Mouse (Mus musculus) embryonic facial prominence, embryonic 10.5 days (tissue): Measurements from ENCODE around the gene Gm36864. TPM values are rescaled to one million over a fixed set of nuclear protein-coding genes. Genes with fewer than 3 reads are reported as not detected.
"Not testable (repeated sequence)": the region's sequence is repeated elsewhere in the genome, so short reads cannot be mapped to it uniquely, and the experiment has no call there.

Experiments
- DNase-seq: peaks from one replicate; pipeline ENCODE4 v3.0.0-alpha.2; 2017; ENCODE audit warnings: low spot score
- H3K27ac ChIP-seq: fragments of 300-500 bp; sonication (generic); replicated peaks from 2 replicates; pipeline ENCODE4 v1.5.1; 2016; ENCODE audit warnings: mild to moderate bottlenecking
- H3K27me3 ChIP-seq: fragments of 300-500 bp; sonication (generic); replicated peaks from 2 replicates; pipeline ENCODE4 v1.6.1; 2016; ENCODE audit warnings: low read depth, mild to moderate bottlenecking; ENCODE audit not compliant: poor library complexity, severe bottlenecking
- H3K36me3 ChIP-seq: fragments of 300-500 bp; sonication (generic); replicated peaks from 2 replicates; pipeline ENCODE4 v1.6.1; 2016; ENCODE audit warnings: mild to moderate bottlenecking, moderate library complexity
- H3K4me1 ChIP-seq: fragments of 300-500 bp; sonication (generic); 2 replicates; pipeline ENCODE4 v1.6.1; 2016
- H3K4me3 ChIP-seq: fragments of 300-500 bp; sonication (generic); 2 replicates; pipeline ENCODE4 v1.5.1; 2016; ENCODE audit warnings: mild to moderate bottlenecking, moderate library complexity
- H3K9me3 ChIP-seq: fragments of 300-500 bp; sonication (generic); 2 replicates; pipeline ENCODE4 v1.6.1; 2016; ENCODE audit warnings: mild to moderate bottlenecking
- WGBS: fragments of 180-500 bp; shearing (Covaris S2); methylation state at CpG from one replicate; pipeline ENCODE4 v1.1.7; 2016; 5-methylcytosine and 5-hydroxymethylcytosine counted together
- polyA plus RNA-seq: library from polyadenylated mRNA; unstranded; fragments of >200 nt; fragmentation: Nextera tagmentation; extraction: Ambion mirVana; gene quantifications from 2 replicates; pipeline ENCODE4 v1.2.1, GENCODE M21; 2016

Gene Gm36864
- 0.10 TPM in 1 of 2 replicates, not detected in the other for polyA plus RNA-seq

DNA sequence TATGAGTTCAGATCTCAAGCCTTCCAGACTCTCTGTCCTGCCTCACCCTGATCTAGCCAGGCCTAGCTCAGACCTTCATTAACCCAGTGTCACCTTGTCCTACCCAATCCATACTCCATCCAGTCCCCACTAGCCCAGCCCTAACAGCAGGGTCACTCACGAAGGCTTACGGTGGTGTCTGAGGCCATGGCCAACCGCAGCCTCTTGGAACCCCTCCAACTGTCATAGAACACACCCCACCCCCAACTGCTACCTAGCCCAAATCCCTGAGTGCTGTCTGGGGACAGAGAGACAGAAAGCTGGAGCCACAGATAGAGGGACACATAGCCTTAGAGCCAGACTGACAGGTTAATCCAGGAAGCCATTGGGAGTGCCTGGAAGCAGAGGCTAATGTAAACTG, at the start of gene Gm36864:
TSS of gene Gm36864 (plus strand) at position 269 of the 400 bp plus-strand sequence.
- Histone ChIP-seq H3K9me3 (no peaks in the 10 kb centered on the region), H3K27ac (no peak within 1 kb of the TSS), H3K4me3 (no peak within 1 kb of the TSS), H3K36me3 (no peaks in the 10 kb centered on the region), H3K27me3 (no peaks in the 10 kb centered on the region), H3K4me1 (no peaks in the 10 kb centered on the region)
- WGBS, result 78% methylated on average over 3 of the region's 3 CpGs
- no peak for DNase-seq

DNA sequence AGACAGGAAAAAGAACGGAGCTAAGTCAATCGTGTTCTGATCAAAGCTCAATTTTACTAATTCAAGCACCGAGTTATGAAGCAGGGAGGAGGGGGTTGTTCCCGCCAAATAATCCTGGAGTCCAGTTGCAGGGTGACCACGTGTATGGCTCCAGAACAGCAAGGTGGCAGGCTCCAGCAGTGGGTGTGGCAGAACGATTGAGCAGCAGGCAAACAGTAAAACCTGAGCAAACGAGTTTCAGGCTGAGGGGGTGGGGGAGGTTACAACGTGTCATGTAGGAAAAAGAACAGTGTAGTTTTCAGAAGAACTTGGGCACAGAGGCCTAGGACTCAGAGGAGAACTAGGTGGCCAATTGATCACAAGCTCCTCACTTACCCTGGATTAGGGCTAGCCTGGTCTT, 49.5 kb upstream of the Gm36864 start:
- H3K27me3 ChIP-seq, result not testable (repeated sequence)
- WGBS, result 70% methylated on average over 8 of the region's 8 CpGs

DNA sequence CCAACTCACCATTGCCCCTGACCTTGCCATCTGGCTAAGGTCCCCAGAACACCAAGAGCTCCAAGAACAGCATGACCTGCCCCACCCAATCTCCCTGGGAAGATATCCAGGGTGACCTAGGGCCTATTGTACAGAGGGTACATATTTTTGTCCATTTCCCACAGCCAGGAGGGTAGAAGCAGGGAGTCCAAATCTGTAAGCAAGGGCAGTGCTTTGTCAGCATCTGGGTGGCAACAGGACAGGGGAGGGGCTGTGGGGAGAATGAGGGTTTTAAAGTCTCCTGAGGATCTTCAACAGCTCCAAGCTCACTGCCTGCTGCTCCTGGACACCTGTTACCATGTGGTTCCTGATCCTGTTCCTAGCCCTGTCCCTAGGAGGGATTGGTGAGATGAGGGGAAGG, 48.0 kb upstream of the Gm36864 start, which contains the start of gene Klk1b24:
TSS of gene Klk1b24 (plus strand) at position 301 of the 400 bp plus-strand sequence.
- H3K4me3 ChIP-seq, H3K9me3 ChIP-seq, DNase-seq, H3K36me3 ChIP-seq, H3K27me3 ChIP-seq, H3K27ac ChIP-seq, H3K4me1 ChIP-seq: not testable (repeated sequence)

More for the DNA sequence above, 49.5 kb upstream of the Gm36864 start:
- not testable (repeated sequence) for H3K36me3 ChIP-seq, H3K9me3 ChIP-seq, H3K4me1 ChIP-seq, H3K4me3 ChIP-seq, H3K27ac ChIP-seq
- peak; percentile 4 for DNase-seq

- not testable (repeated sequence) for H3K27ac ChIP-seq, H3K36me3 ChIP-seq, H3K4me3 ChIP-seq, DNase-seq, H3K4me1 ChIP-seq, H3K9me3 ChIP-seq, H3K27me3 ChIP-seq
- 83% methylated on average over 1 of the region's 1 CpGs for WGBS
These were observed 42.5 kb upstream of the Gm36864 start for GRCm38 (mm10) chr7:44193466-44193865.

DNA sequence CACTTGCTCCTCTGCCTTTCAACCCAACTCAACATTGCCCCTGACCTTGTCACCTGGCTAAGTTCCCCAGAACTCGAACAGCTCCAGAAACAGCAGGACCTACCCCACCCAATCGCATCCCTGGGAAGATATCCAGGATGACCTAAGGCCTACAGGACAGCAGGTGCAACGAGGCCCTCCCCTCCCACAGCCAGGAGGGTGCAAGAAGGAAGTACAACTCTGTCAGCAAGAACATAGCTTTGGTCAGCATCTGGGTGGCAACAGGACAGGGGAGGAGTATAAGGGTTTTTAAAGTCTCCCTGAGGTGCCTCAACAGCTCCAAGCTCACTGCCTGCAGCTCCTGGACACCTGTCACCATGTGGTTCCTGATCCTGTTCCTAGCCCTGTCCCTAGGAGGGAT, 38.1 kb upstream of the Gm36864 start, which contains the start of gene Klk1b3:
TSS of gene Klk1b3 (plus strand) at position 301 of the 400 bp plus-strand sequence.
- Histone ChIP-seq H3K4me3 (no peak within 1 kb of the TSS), H3K27me3 (no peaks in the 10 kb centered on the region), H3K36me3 (no peaks in the 10 kb centered on the region), H3K4me1 (no peaks in the 10 kb centered on the region), H3K9me3 (no peaks in the 10 kb centered on the region), H3K27ac (no peak within 1 kb of the TSS)
- DNase-seq, result no peak
- WGBS, result 65% methylated on average over 3 of the region's 3 CpGs

GRCm38 (mm10) chr7:44207135-44207534, 28.8 kb upstream of the Gm36864 start, which contains the start of gene Klk1b4:
TSS of gene Klk1b4 (plus strand) at chr7:44207435.
- H3K27me3 ChIP-seq, H3K36me3 ChIP-seq, H3K4me1 ChIP-seq, H3K9me3 ChIP-seq, H3K4me3 ChIP-seq, H3K27ac ChIP-seq, DNase-seq: not testable (repeated sequence)
- WGBS, result 60% methylated on average over 3 of the region's 3 CpGs

DNA sequence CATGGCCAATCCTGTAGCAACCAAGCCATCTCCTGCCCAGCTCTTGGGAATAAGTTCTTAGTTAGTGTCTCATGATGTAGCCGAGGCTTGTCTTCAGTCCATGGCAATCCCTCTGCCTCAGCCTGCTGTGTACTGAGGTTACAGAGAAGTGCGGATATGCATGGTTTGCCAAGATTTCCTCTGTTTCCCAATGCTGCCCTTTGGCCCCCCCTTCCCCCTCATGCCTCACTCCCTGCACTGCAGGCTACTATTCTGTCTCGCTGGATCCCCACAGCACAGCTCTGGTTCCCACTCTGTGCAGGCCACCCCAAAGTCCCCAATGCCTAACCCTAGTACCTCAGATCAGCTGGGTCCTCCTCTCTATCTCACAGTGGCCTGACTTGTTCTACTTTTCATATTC, 27.7 kb upstream of the Gm36864 start:
- no peak overlapping the region for H3K4me3 ChIP-seq
- H3K27me3 ChIP-seq, result no peaks in the 10 kb centered on the region
- no peaks in the 10 kb centered on the region for H3K36me3 ChIP-seq
- 85% methylated on average over 3 of the region's 3 CpGs for WGBS
- no peaks in the 10 kb centered on the region for H3K4me1 ChIP-seq
- DNase-seq, result no peak
- H3K27ac ChIP-seq, result no peak overlapping the region
- no peaks in the 10 kb centered on the region for H3K9me3 ChIP-seq

- no peak within 1 kb of the TSS for H3K4me3 ChIP-seq
- H3K27me3 ChIP-seq, result no peaks in the 10 kb centered on the region
- no peaks in the 10 kb centered on the region for H3K36me3 ChIP-seq
- no peaks in the 10 kb centered on the region for H3K4me1 ChIP-seq
- H3K27ac ChIP-seq, result no peak within 1 kb of the TSS
- no peak for DNase-seq
- 78% methylated on average over 1 of the region's 1 CpGs for WGBS
- H3K9me3 ChIP-seq, result no peaks in the 10 kb centered on the region
These were observed 20.3 kb upstream of the Gm36864 start, which contains the start of gene Klk1b5 for GRCm38 (mm10) chr7:44215645-44216044. TSS of gene Klk1b5 (plus strand) at chr7:44215945.

- 72% methylated on average over 10 of the region's 10 CpGs for WGBS
These were observed 14.4 kb upstream of the Gm36864 start for GRCm38 (mm10) chr7:44221601-44222000.

DNA sequence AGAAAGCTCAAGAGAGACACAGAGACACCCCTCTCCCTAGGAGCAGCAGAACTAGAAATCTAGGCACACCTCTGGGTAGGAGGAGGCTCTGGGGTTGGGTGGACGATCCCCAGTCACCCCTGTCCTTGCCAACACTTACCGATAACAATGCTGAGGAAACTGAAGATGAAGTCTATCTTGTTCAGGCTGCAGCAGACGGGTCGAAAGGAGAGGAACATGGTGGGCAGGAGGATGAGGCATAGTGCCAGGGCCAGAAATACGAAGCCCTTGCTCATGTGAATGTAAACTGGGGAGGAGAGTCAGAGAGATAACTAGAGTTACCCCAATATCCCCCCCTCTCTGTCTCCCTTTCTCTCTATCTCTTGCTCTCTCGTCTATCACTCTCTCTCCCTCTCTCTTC, 13.6 kb upstream of the Gm36864 start:
- DNase-seq, H3K4me3 ChIP-seq, H3K9me3 ChIP-seq, H3K4me1 ChIP-seq, H3K36me3 ChIP-seq, H3K27ac ChIP-seq, H3K27me3 ChIP-seq: not testable (repeated sequence)
- 85% methylated on average over 6 of the region's 6 CpGs for WGBS

More at GRCm38 (mm10) chr7:44221601-44222000, 14.4 kb upstream of the Gm36864 start:
- not testable (repeated sequence) for H3K27me3 ChIP-seq, H3K36me3 ChIP-seq, H3K9me3 ChIP-seq, H3K4me1 ChIP-seq, H3K4me3 ChIP-seq, H3K27ac ChIP-seq, DNase-seq

DNA sequence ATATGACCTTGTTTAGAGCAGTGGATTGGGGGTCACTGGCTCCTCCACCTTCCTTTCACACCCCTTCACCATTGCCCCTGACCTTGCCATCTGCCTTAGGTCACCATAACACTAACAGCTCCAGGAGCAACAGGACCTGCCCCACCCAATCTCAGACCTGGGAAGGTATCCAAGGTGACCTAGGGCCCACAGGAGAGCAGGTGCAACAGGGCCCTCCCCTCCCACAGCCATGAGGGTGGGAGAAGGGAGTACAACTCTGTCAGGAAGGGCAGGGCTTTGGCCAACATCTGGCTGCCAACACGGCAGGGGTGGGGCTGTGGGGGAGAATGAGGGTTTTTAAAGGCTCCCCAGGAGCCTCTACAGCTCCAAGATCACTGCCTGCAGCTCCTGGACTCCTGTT, 10.9 kb upstream of the Gm36864 start, which contains the start of gene Klk1:
TSS of gene Klk1 (plus strand) at position 285 of the 400 bp plus-strand sequence.
- Histone ChIP-seq H3K36me3 (no peaks in the 10 kb centered on the region), H3K9me3 (no peaks in the 10 kb centered on the region), H3K27ac (no peak within 1 kb of the TSS), H3K27me3 (no peaks in the 10 kb centered on the region), H3K4me3 (no peak within 1 kb of the TSS), H3K4me1 (no peaks in the 10 kb centered on the region)
- WGBS, result 48% methylated on average over 1 of the region's 1 CpGs
- DNase-seq, result no peak

- 60% methylated on average over 2 of the region's 2 CpGs for WGBS
- Histone ChIP-seq H3K27ac (no peak overlapping the region), H3K4me3 (no peak overlapping the region)
These were observed 3.9 kb downstream of the Gm36864 start for GRCm38 (mm10) chr7:44239913-44240312.

GRCm38 (mm10) chr7:44240712-44241111, 4.7 kb downstream of the Gm36864 start:
- H3K27me3 ChIP-seq, result no peaks in the 10 kb centered on the region
- H3K36me3 ChIP-seq, result no peaks in the 10 kb centered on the region
- no peaks in the 10 kb centered on the region for H3K9me3 ChIP-seq
- no peak overlapping the region for H3K4me3 ChIP-seq
- peaks cover 7% of the 10 kb centered on the region for H3K4me1 ChIP-seq
- H3K27ac ChIP-seq, result no peak overlapping the region
- DNase-seq, result no peak
- WGBS, result 62% methylated on average over 1 of the region's 1 CpGs

More at GRCm38 (mm10) chr7:44239913-44240312, 3.9 kb downstream of the Gm36864 start:
- Histone ChIP-seq H3K9me3 (no peaks in the 10 kb centered on the region), H3K36me3 (no peaks in the 10 kb centered on the region), H3K27me3 (no peaks in the 10 kb centered on the region), H3K4me1 (no peaks in the 10 kb centered on the region)
- DNase-seq, result no peak
